Mouse (Mus musculus): ENCODE data around the gene Dis3l. TPM values are rescaled to one million over a fixed set of nuclear protein-coding genes. Genes with fewer than 3 reads are reported as not detected.
A peak's percentile ranks its signal among the peaks of the same experiment; 100 is the strongest.

The Dis3l gene
- polyA plus RNA-seq, 1 experiment, result 4.5 TPM

DNA sequence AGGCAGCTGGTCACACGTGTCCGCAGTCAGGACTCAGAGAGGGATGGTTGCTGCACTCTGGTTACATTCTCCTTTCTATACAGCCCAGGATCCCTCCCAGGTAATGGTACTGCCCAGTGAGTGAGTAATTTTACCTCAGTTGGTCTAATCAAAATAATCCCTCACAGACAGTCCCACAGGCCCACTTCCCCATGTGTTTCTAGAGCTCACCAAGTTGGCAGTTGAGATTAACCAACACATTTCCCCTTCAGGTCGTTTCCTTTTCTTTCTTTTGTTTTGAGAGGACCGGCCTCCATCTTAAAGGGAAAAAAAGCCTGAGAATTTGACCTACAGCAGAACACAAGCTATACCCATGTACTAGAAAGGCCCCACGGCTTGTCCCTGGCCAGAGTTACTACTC is 4.8 kb upstream of the Dis3l start:
- Histone ChIP-seq H3K36me3 (ENCODE audit: control insufficient read depth, insufficient read depth, low read length) (no peaks in the 10 kb centered on the region), H3K27me3 (ENCODE audit: control insufficient read depth, insufficient read depth, low read length) (no peaks in the 10 kb centered on the region), H3K4me3 (ENCODE audit: extremely low read depth, insufficient read depth, insufficient read length) (no peak overlapping the region), H3K4me1 (ENCODE audit: control insufficient read depth, insufficient read depth, insufficient read length) (no peaks in the 10 kb centered on the region), H3K27ac (ENCODE audit: insufficient read depth, low read length) (no peak overlapping the region)
- no peak for TF ChIP-seq POLR2A (IDR thresholded peaks at IDR 0.05; ENCODE audit: low read depth, low read length)
- no peak for TF ChIP-seq CTCF (IDR thresholded peaks at IDR 0.05; ENCODE audit: extremely low read depth, insufficient read depth, insufficient read length, insufficient replicate concordance)
- DNase-seq (ENCODE audit: low read depth in 1 of 2, low spot score in 2 of 2), result no peak
- 43% methylated on average over 5 of the region's 5 CpGs for WGBS

- TF ChIP-seq POLR2A (IDR thresholded peaks at IDR 0.05; ENCODE audit: low read depth, low read length) (no peak), CTCF (IDR thresholded peaks at IDR 0.05; ENCODE audit: extremely low read depth, insufficient read depth, insufficient read length, insufficient replicate concordance) (no peak)
- no peaks in the 10 kb centered on the region for H3K36me3 ChIP-seq (ENCODE audit: control insufficient read depth, insufficient read depth, low read length)
- H3K4me3 ChIP-seq (ENCODE audit: extremely low read depth, insufficient read depth, insufficient read length), result no peak overlapping the region
- H3K4me1 ChIP-seq (ENCODE audit: control insufficient read depth, insufficient read depth, insufficient read length), result 0 out of 2 replicates have a peak, but pooled peaks cover 2% of the 10 kb centered on the region
- no peak for DNase-seq (ENCODE audit: low read depth in 1 of 2, low spot score in 2 of 2)
- H3K27me3 ChIP-seq (ENCODE audit: control insufficient read depth, insufficient read depth, low read length), result no peaks in the 10 kb centered on the region
- WGBS, result 90% methylated on average over 2 of the region's 2 CpGs
- H3K27ac ChIP-seq (ENCODE audit: insufficient read depth, low read length), result no peak overlapping the region
Measured at GRCm38 (mm10) chr9:64343656-64344055, 2.6 kb upstream of the Dis3l start.

DNA sequence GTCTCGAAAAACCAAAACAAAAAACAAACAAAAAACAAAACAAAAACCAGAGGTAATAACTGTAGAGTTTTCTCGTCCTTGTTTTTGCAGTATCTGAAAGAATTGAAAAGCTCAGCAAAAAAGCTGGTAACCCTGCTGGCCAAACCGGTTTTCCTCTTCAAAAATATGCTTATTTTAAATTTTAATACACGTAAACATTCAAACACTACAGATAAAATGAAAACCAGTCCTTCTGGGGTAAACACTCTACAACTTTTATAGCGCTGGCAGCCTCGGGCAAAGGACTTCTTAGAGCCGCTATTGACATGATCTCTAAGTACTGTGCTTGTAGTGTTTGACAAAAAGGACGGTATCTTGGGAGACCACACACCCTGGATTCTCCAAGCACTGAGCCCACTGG is 583 bp upstream of the Dis3l start:
- Histone ChIP-seq H3K36me3 (ENCODE audit: control insufficient read depth, insufficient read depth, low read length) (peaks cover 3% of the 10 kb centered on the region; the same call in 1 of the 2 replicates), H3K4me1 (ENCODE audit: control insufficient read depth, insufficient read depth, insufficient read length) (0 out of 2 replicates have a peak, but pooled peaks cover 2% of the 10 kb centered on the region), H3K4me3 (ENCODE audit: extremely low read depth, insufficient read depth, insufficient read length) (no peak overlapping the region), H3K27ac (ENCODE audit: insufficient read depth, low read length) (no peak overlapping the region), H3K27me3 (ENCODE audit: control insufficient read depth, insufficient read depth, low read length) (no peaks in the 10 kb centered on the region)
- no peak for DNase-seq (ENCODE audit: low read depth in 1 of 2, low spot score in 2 of 2)
- WGBS, result 89% methylated on average over 8 of the region's 8 CpGs
- TF ChIP-seq POLR2A (IDR thresholded peaks at IDR 0.05; ENCODE audit: low read depth, low read length) (no peak), CTCF (IDR thresholded peaks at IDR 0.05; ENCODE audit: extremely low read depth, insufficient read depth, insufficient read length, insufficient replicate concordance) (no peak)

DNA sequence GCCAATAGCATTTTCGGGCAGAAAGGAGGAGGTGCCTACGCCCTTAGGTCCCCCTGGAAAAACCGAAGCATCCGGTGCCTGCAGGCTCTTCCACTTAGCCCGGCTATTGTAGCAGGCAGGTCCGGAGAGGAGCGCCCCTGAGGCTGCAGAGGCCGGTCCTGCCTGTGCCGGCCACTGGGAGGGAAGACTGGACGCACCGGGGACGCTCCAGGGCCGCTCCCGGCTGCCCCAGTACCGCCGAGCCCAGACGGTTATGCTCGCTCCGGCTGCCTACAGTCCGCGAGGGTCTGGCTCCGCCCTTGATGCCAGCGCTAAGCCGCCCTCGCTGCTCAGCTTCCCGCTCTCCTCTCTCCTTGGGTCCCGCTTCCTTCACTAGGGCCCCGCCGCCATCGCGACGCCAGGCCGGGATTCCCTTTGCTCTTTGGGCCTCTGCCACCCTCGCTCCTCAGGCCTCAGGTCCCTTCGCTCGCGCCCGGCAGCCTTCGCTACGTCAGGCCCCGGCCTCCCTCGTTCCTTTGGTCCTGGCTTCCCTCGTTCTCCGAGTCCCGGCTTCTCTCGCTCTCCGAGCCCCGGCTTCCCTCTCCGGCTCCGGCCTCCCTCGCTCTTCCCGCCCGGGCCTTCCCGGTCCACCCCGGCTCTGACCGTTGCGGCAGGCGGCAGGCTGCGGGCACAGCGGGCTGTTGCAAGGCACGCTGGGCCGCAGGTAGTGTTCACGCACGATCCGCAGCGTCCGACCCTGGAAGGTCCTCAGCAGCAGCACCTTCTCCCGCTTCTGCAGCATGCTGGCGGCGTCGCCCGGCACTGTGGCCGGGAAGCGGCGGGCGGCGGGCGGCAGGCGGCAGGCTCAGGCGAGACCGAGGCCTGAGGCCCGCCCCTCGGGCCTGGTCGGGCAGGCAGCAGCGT is 486 bp downstream of the Dis3l start:
- TF ChIP-seq POLR2A (IDR thresholded peaks at IDR 0.05; ENCODE audit: low read depth, low read length) (no peak; the same call in 1 of the 2 replicates), CTCF (IDR thresholded peaks at IDR 0.05; ENCODE audit: extremely low read depth, insufficient read depth, insufficient read length, insufficient replicate concordance) (no peak)
- no peaks in the 10 kb centered on the region for H3K27me3 ChIP-seq (ENCODE audit: control insufficient read depth, insufficient read depth, low read length)
- 0 out of 2 replicates have a peak, but pooled peaks cover 2% of the 10 kb centered on the region for H3K4me1 ChIP-seq (ENCODE audit: control insufficient read depth, insufficient read depth, insufficient read length)
- WGBS, result under 1% methylated on average over 85 of the region's 85 CpGs
- peaks cover 3% of the 10 kb centered on the region; the same call in 1 of the 2 replicates for H3K36me3 ChIP-seq (ENCODE audit: control insufficient read depth, insufficient read depth, low read length)
- peak; percentile 33 to 63 for DNase-seq (ENCODE audit: low read depth in 1 of 2, low spot score in 2 of 2)
- H3K27ac ChIP-seq (ENCODE audit: insufficient read depth, low read length), result peak overlapping the region; percentile 92
- peak overlapping the region; percentile 80 for H3K4me3 ChIP-seq (ENCODE audit: extremely low read depth, insufficient read depth, insufficient read length)

DNA sequence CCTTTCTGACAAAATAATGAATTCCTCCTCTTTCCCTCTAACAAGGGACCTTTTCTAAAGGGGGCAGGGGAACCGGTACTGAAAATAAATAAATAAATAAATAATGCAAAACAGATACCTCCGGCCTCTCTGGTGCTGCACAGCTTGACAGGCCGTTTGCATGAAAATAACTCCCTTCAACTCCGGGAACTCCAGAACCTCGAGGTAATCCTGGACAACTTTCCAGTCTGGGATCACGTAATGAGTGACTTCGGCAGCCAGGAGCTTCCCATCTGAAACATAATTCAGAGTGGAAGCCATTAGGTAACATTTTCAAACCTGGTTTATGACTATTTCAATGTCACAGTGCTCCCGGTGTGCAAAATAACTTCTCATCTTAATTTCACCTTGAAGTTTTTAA is 1.7 kb downstream of the Dis3l start:
- no peak for DNase-seq (ENCODE audit: low read depth in 1 of 2, low spot score in 2 of 2)
- TF ChIP-seq CTCF (IDR thresholded peaks at IDR 0.05; ENCODE audit: extremely low read depth, insufficient read depth, insufficient read length, insufficient replicate concordance) (no peak), POLR2A (IDR thresholded peaks at IDR 0.05; ENCODE audit: low read depth, low read length) (no peak)
- 86% methylated on average over 8 of the region's 8 CpGs for WGBS
- H3K36me3 ChIP-seq (ENCODE audit: control insufficient read depth, insufficient read depth, low read length), result peaks cover 3% of the 10 kb centered on the region; the same call in 1 of the 2 replicates
- H3K27ac ChIP-seq (ENCODE audit: insufficient read depth, low read length), result no peak overlapping the region
- no peak overlapping the region for H3K4me3 ChIP-seq (ENCODE audit: extremely low read depth, insufficient read depth, insufficient read length)
- no peaks in the 10 kb centered on the region for H3K27me3 ChIP-seq (ENCODE audit: control insufficient read depth, insufficient read depth, low read length)
- 0 out of 2 replicates have a peak, but pooled peaks cover 2% of the 10 kb centered on the region for H3K4me1 ChIP-seq (ENCODE audit: control insufficient read depth, insufficient read depth, insufficient read length)

DNA sequence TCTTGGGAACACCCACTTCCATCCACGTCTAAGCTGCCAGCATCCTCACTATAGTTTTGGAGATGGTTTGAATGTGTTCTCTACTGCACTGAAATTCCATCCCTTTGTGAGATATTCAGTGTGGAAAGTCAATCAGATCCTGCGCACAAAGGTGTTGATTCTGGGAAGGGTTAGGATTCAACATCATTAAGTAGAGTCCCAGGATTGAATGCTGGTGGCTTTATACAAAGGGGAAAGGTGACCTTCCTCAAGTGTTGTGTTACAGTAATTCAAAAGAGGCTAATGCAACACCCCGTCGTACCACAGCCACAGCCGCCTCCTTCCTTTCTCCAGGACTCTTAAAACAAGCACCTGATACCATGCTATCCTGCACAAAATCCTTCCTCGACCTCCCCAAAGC is 5.3 kb downstream of the Dis3l start:
- H3K36me3 ChIP-seq (ENCODE audit: control insufficient read depth, insufficient read depth, low read length), result peaks cover 3% of the 10 kb centered on the region; the same call in 1 of the 2 replicates
- no peak for DNase-seq (ENCODE audit: low read depth in 1 of 2, low spot score in 2 of 2)
- H3K27ac ChIP-seq (ENCODE audit: insufficient read depth, low read length), result no peak overlapping the region
- 0 out of 2 replicates have a peak, but pooled peaks cover 2% of the 10 kb centered on the region for H3K4me1 ChIP-seq (ENCODE audit: control insufficient read depth, insufficient read depth, insufficient read length)
- no peak overlapping the region for H3K4me3 ChIP-seq (ENCODE audit: extremely low read depth, insufficient read depth, insufficient read length)
- no peaks in the 10 kb centered on the region for H3K27me3 ChIP-seq (ENCODE audit: control insufficient read depth, insufficient read depth, low read length)
- TF ChIP-seq POLR2A (IDR thresholded peaks at IDR 0.05; ENCODE audit: low read depth, low read length), result no peak
- TF ChIP-seq CTCF (IDR thresholded peaks at IDR 0.05; ENCODE audit: extremely low read depth, insufficient read depth, insufficient read length, insufficient replicate concordance), result no peak
- WGBS, result 94% methylated on average over 6 of the region's 6 CpGs

- 95% methylated on average over 7 of the region's 7 CpGs for WGBS
- H3K27ac ChIP-seq (ENCODE audit: insufficient read depth, low read length), result no peak overlapping the region
- no peak for DNase-seq (ENCODE audit: low read depth in 1 of 2, low spot score in 2 of 2)
- no peak overlapping the region for H3K4me3 ChIP-seq (ENCODE audit: extremely low read depth, insufficient read depth, insufficient read length)
- H3K36me3 ChIP-seq (ENCODE audit: control insufficient read depth, insufficient read depth, low read length), result peaks cover 12% of the 10 kb centered on the region
- no peaks in the 10 kb centered on the region for H3K27me3 ChIP-seq (ENCODE audit: control insufficient read depth, insufficient read depth, low read length)
- H3K4me1 ChIP-seq (ENCODE audit: control insufficient read depth, insufficient read depth, insufficient read length), result no peaks in the 10 kb centered on the region
- TF ChIP-seq CTCF (IDR thresholded peaks at IDR 0.05; ENCODE audit: extremely low read depth, insufficient read depth, insufficient read length, insufficient replicate concordance) (no peak), POLR2A (IDR thresholded peaks at IDR 0.05; ENCODE audit: low read depth, low read length) (no peak)
Measured at GRCm38 (mm10) chr9:64323976-64324375, 17.1 kb downstream of the Dis3l start.
